Mouse (Mus musculus) liver, embryonic 14.5 days (tissue): ENCODE data around the gene As3mt.

Source experiments
- CTCF ChIP-seq: IDR thresholded peaks from 2 replicates; pipeline ENCODE4 v1.5.1; 2016; ENCODE audit warnings: antibody characterized with exemption, low read depth, control low read depth
- EP300 ChIP-seq: IDR thresholded peaks from 2 replicates; pipeline ENCODE4 v1.6.1; 2016; ENCODE audit warnings: antibody characterized with exemption, low read depth

DNA sequence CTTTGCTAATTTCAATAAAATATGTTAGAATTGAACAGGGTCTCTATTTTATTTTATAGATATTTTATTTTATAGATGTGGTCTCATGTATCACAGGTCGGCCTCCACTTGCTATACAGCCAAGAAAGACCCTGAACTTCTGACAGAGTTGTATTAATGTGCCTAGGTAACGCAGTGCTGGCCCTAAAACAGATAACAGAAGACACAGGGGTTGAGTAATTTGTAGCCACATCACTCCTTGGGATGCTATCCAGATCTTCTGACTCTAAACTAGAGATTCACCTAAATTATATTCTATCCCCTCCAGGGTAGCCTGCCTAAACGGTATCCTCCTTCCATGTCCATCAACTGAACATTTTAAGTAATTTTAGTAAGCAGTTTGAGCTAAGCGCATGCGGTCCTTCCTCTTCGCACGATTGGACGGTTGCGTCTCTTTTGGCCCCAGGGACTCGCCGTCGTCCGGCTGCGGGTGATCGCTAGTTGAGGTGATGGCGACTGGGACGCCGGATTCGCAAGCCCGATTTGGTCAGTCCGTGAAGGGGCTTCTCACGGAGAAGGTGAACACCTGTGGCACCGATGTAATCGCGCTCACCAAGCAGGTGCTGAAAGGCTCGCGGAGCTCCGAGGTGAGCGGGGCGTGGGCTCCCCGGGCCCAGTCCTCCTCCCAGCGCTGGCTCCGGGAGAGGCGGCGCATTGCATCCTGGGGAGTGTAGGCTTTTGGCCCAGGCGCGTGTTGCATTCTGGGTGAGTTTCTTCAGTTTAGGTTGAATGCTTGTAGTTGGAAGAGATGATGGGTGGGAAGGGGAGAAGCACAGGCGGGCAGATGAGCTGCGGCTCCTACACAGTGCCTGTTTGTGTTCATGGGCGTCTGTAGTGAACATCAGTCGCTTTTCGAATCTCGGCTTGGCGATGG lies 17.5 kb upstream of the As3mt start, which contains the start of gene Borcs7:
- TF ChIP-seq CTCF (no peak), EP300 (no peak)
